Mouse (Mus musculus): ENCODE results near the gene Dcxr. TPM values are rescaled to one million over a fixed set of nuclear protein-coding genes. Genes with fewer than 3 reads are reported as not detected.

Gene Dcxr
- polyA plus RNA-seq, 1 experiment from 2014 or later, result 17.2 TPM

DNA sequence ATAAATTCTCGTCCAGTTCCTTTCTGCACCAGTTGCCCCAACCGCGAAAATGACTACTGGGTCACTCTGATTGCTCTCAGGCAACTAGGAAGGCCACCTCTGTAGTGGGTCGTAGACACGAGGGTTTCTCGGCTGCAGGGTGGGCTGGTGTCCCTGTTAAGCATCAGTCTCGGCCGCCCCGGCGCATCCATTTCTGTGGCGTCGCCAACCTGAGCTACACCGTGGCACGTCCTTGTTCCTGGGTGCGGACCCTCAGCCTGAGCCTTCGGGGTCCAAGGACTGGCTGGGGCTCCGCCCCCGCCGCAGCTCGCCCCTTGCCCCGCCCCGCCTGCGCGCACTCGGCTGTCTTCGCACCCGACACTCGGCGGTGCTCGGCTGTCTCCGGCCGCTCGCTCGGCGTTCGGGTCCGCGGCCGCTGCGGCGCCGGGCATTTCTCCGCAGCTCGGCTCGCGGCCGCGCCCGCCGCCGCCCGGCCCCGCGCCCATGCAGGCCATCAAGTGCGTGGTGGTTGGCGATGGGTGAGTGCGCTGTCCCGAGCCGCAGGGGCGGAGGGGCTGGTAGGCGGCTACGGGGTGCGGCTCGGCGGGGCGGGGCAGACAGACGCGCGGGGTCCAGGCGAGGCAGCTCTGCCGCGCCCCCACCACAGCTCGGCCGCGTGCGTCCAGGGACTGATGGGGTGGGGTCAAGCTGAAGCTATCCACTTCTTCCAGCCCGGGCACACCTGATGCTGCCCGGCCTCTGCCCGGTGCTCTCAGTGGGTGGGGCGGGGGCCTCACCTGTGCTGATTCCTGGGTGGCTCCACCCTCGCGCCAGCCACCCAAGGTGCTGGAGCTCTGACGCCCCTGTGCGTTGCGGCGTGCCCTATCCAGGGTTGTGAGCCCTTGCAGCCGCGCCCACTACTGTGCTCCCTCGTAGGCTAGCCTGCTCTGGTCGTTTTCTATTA lies 5.7 kb downstream of the Dcxr start, which contains the start of gene Rac3:
Rac3 (plus strand) TSS at position 347 of the 943 bp plus-strand sequence.
- in situ Hi-C loops (cut with MboI; ENCODE audit: low pct_unique_long_range_greater_than_20kb), result no loop called here
- no peak for TF ChIP-seq CTCF (IDR thresholded peaks at IDR 0.05)
- CTCF ChIA-PET, result interaction anchor here (0.6 to 7.6 kb wide), 6 partner anchors 8 to 79 kb away, joined by 3 to 81 read pairs (median 4); partner anchors contain the start of gene Cbr2
- no peak for DNase-seq (ENCODE audit: low read depth, low spot score)
- H3K27me3 ChIP-seq, result no peaks in the 10 kb centered on the region
- POLR2A ChIA-PET, result no interaction called here
- no peak for ATAC-seq

DNA sequence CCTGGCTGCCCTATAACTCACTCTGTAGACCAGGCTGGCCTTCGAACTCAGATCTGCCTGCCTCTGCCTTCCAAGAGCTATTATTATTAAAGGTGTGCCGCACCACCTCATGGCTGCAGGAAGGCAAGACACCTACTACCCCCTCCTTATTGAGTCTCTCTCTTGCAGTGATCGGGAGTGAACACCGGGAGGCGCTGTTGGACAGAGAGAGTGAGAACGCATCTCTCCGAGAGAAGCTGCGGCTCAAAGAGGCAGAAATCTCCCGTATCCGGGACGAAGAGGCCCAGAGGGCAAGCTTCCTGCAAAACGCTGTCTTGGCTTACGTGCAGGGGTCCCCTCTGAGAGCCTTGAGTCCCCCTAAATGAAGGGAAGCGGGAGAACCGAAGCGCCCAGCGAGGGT lies 6.6 kb downstream of the Dcxr start:
- ATAC-seq, result no peak
- no peak for DNase-seq (ENCODE audit: low read depth, low spot score)
- H3K27me3 ChIP-seq, result no peaks in the 10 kb centered on the region
- in situ Hi-C loops (cut with MboI; ENCODE audit: low pct_unique_long_range_greater_than_20kb), result no loop called here
- TF ChIP-seq CTCF (IDR thresholded peaks at IDR 0.05), result no peak
- CTCF ChIA-PET, result interaction anchor here (0.6 to 7.6 kb wide), 8 partner anchors 9 to 80 kb away, joined by 3 to 81 read pairs (median 3); no protein-coding TSS in a partner anchor
- POLR2A ChIA-PET, result interaction anchor here (0.6 to 1.2 kb wide), 3 partner anchors 26 to 80 kb away, joined by 3 to 4 read pairs (median 3); no protein-coding TSS in a partner anchor

DNA sequence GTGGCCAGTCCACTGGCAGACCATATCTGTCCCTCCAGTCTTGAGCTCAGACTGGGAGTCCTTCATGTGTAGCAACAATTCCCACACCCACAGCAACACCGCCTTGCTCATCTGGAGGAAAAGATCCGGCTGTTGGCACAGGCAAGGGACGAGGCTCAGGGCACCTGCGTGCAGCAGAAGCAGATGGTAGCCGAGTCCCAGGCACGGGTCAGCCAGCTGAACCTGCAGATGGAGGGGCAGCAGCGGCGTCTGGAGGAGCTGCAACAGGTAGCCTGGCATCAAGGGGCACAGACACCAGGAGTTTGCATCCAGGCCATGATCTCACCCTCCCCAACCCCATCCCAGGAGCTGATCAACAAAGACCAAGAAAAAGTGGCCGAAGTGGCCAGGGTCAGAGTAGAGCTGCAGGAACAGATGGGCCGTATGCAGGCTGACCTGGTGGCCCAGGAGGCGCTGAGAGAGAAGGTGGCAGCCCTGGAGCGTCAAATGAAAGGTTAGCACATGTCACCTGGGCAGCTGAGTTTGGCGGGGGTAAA lies 7.2 kb downstream of the Dcxr start:
- in situ Hi-C loops (cut with MboI; ENCODE audit: low pct_unique_long_range_greater_than_20kb), result no loop called here
- ChIA-PET CTCF (interaction anchor here (0.9 to 7.6 kb wide), 5 partner anchors 15 to 67 kb away, joined by 3 to 81 read pairs (median 3); no protein-coding TSS in a partner anchor), POLR2A (interaction anchor here (0.6 to 1.2 kb wide), 3 partner anchors 26 to 80 kb away, joined by 3 to 4 read pairs (median 3); no protein-coding TSS in a partner anchor)
- no peak for DNase-seq (ENCODE audit: low read depth, low spot score)
- no peak for ATAC-seq
- H3K27me3 ChIP-seq, result no peaks in the 10 kb centered on the region
- no peak for TF ChIP-seq CTCF (IDR thresholded peaks at IDR 0.05)

DNA sequence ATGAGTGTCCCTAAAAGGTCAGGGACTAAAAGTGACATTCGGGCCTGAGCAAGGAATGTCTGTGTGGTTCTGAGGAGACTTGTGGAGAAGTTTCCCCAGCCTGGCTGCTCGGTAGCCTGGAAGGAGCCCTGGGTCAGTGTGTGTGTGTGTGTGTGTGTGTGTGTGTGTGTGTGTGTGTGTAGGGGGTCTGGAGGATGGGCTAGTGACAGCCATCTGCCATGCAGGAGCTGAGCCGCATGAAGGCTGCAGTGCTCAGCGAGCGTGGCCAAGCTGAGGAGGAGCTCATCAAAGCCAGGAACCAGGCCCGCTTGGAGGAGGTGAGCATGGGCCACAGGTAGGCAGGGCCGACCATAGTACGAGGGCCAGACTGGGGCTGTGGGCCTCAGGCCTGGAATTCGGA lies 7.8 kb downstream of the Dcxr start:
- ATAC-seq (no peak), DNase-seq (ENCODE audit: low read depth, low spot score) (no peak)
- in situ Hi-C loops (cut with MboI; ENCODE audit: low pct_unique_long_range_greater_than_20kb), result no loop called here
- H3K27me3 ChIP-seq, result no peaks in the 10 kb centered on the region
- ChIA-PET CTCF (interaction anchor here (7.6 kb wide), 1 partner anchor 54 kb away, joined by 81 read pairs; no protein-coding TSS in a partner anchor), POLR2A (interaction anchor here (1.2 kb wide), 1 partner anchor 81 kb away, joined by 4 read pairs; no protein-coding TSS in a partner anchor)
- no peak for TF ChIP-seq CTCF (IDR thresholded peaks at IDR 0.05)

DNA sequence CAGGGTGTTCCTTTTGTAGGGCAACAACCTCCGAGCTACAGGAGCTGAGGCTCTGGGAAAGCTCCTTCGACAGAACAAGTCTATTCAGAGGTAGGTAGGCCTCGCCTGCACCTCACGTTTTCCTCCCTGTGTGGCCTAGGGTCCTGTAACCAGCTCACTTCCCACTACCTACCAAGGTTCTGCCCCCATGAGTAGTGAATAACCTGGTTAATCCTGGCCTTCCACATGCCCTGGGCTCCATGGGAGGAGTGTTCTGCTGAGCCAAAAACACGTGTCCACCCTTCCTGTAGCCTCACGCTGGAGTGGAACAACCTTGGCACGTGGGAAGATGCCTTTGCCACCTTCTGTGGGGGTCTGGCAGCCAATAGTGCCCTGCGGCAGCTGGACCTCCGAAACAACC lies 11.9 kb downstream of the Dcxr start:
- ATAC-seq, result no peak
- no peak for TF ChIP-seq CTCF (IDR thresholded peaks at IDR 0.05)
- ChIA-PET POLR2A (no interaction called here), CTCF (interaction anchor here (1.2 to 3.9 kb wide), 2 partner anchors 11 to 61 kb away, joined by 3 to 28 read pairs; no protein-coding TSS in a partner anchor)
- in situ Hi-C loops (cut with MboI; ENCODE audit: low pct_unique_long_range_greater_than_20kb), result no loop called here
- H3K27me3 ChIP-seq, result no peaks in the 10 kb centered on the region
- DNase-seq (ENCODE audit: low read depth, low spot score), result no peak

DNA sequence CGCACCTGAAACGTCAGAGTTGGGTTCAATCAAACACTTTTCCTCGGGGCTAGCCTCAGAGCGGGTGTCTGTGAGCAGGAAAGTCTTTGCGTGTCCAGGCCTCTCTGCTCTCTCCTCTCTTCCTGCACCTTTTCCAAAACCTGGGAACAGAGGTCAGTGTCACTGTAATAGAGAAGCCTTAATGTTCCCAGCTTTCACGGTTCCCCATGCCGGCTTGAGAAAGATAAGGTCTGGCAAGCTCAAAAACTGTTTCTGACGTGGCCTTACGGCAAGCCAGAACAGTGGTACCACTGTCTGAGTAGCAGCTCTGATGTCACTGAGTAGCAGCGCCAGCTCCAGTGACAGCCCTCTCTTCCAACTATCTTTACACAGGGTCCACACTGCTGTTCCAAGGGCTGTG lies 12.5 kb downstream of the Dcxr start:
- no peak for DNase-seq (ENCODE audit: low read depth, low spot score)
- TF ChIP-seq CTCF (IDR thresholded peaks at IDR 0.05), result no peak
- in situ Hi-C loops (cut with MboI; ENCODE audit: low pct_unique_long_range_greater_than_20kb), result loop anchor here (5.0 kb wide), 2 partner anchors 57 to 87 kb away; partner anchors contain the start of gene Sirt7
- ChIA-PET CTCF (interaction anchor here (1.4 to 3.9 kb wide), 5 partner anchors 55 to 86 kb away, joined by 3 to 28 read pairs (median 7); no protein-coding TSS in a partner anchor), POLR2A (interaction anchor here (1.1 kb wide), 1 partner anchor 73 kb away, joined by 3 read pairs; no protein-coding TSS in a partner anchor)
- no peaks in the 10 kb centered on the region for H3K27me3 ChIP-seq
- no peak for ATAC-seq

DNA sequence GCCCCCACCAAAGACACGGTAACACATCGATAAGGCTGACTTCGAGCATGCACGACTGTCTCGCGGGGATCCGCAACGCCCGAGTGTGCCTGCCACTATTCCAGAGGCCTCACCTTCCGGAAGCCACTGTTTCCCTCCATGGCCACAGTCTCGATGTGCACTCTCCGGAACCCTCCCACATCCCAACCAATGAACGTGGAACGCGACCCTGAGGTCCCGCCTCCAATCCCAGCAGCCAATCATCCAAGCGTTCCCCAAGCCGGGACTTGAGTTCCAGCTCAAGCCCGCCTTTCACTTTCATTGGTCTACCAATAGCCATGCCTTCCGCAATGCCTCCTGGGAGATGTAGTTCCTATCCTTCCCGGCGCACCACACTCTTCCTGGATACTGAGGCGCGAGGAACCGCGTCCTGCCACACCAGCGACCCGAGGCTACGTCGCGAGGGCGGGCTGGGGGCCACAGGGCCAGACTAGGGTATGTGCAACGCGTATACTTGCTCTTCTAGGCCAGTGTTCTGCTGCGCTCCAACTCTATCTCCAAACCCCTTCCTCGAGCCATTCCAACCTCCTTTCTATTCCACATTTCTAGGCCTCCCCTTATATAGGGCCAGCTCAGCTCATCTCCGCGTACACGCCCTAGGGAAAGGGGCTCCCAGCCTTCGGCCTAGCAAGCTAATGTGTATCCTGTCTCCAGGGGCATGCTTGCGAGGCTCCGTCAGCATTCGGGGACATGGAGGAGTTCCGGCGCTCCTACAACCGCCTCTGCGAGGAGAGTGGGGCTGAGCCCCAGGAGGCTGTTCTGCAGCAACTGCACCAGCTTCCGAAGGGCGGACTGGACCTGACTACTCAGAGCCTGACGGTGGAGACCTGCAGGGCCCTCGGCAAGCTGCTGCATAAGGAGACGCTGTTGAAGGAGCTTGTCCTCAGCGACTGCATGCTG lies 13.2 kb downstream of the Dcxr start, which contains the start of the genes Cenpx and Lrrc45:
Cenpx (minus strand) TSS at position 159 of the 939 bp plus-strand sequence.
Lrrc45 (plus strand) TSS at position 346 of the 939 bp plus-strand sequence.
- in situ Hi-C loops (cut with MboI; ENCODE audit: low pct_unique_long_range_greater_than_20kb), result loop anchor here (5.0 kb wide), 2 partner anchors 57 to 87 kb away; partner anchors contain the start of gene Sirt7

DNA sequence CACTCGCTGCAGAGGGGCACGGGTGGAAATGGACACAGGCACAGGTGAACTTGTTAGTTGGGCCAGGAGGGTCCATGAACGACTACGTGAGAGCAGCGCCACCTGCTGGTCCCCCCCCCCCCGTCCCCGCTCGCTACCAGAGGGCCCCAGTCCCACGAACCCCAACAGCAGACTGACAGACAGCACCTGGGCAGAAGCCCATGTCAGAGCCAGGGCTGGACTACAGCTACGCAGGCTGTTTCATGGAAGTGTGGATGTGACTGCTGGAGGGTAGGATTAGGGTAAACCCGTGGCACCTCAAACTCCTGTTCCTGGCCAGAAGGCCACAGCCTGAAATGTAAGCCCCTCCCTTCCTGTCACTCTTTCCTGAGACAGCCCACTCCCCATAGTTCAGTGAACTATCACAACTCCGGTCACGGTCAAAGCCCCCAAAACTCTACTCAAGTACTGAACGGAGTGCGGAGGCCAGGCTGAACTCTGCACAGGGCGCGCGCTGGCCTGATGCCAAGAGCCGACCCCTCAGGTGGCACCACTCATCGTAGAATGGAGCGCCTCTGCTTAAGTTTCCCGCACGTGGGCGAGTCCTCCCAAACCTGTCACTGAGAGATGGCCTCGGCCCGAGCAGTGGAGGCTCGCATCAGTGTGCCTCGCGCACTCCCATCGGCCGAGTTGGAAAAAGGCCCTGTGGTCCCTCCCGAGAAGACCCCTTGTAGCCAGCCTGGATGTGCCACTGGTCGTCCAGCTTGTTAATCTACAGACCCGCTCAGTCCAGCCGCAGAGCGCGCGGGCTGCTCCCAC lies 14.1 kb downstream of the Dcxr start:
- ChIA-PET POLR2A (interaction anchor here (0.9 to 1.3 kb wide), 3 partner anchors 10 to 73 kb away, joined by 3 read pairs; no protein-coding TSS in a partner anchor), CTCF (interaction anchor here (0.8 to 3.9 kb wide), 10 partner anchors 13 to 89 kb away, joined by 3 to 28 read pairs (median 4); no protein-coding TSS in a partner anchor)
- in situ Hi-C loops (cut with MboI; ENCODE audit: low pct_unique_long_range_greater_than_20kb), result loop anchor here (5.0 kb wide), 2 partner anchors 56 to 86 kb away; partner anchors contain the start of gene Sirt7
- TF ChIP-seq CTCF (IDR thresholded peaks at IDR 0.05), result no peak
- peak; percentile 8 for ATAC-seq
- H3K27me3 ChIP-seq, result no peaks in the 10 kb centered on the region
- DNase-seq (ENCODE audit: low read depth, low spot score), result peak; percentile 17

More for the DNA sequence above, 13.2 kb downstream of the Dcxr start, which contains the start of the genes Cenpx and Lrrc45:
- ATAC-seq, result peak; percentile 88
- ChIA-PET POLR2A (interaction anchor here (1.1 to 1.3 kb wide), 2 partner anchors 55 to 73 kb away, joined by 3 read pairs; no protein-coding TSS in a partner anchor), CTCF (interaction anchor here (0.9 to 3.9 kb wide), 7 partner anchors 52 to 90 kb away, joined by 3 to 28 read pairs (median 6); no protein-coding TSS in a partner anchor)
- peak; percentile 89 for DNase-seq (ENCODE audit: low read depth, low spot score)
- H3K27me3 ChIP-seq, result no peaks in the 10 kb centered on the region
- no peak for TF ChIP-seq CTCF (IDR thresholded peaks at IDR 0.05)

All from Patski (cell line).